Mouse (Mus musculus): Measurements from ENCODE around the gene Csnk2a1. TPM values are rescaled to one million over a fixed set of nuclear protein-coding genes. Genes with fewer than 3 reads are reported as not detected.
A peak's percentile ranks its signal among the peaks of the same experiment; 100 is the strongest.
"Not testable (repeated sequence)": the region's sequence is repeated elsewhere in the genome, so short reads cannot be mapped to it uniquely, and the experiment has no call there.

The Csnk2a1 gene
- total and polyA plus RNA-seq, 2 experiments from 2014 or later, result 112 to 219 TPM

DNA sequence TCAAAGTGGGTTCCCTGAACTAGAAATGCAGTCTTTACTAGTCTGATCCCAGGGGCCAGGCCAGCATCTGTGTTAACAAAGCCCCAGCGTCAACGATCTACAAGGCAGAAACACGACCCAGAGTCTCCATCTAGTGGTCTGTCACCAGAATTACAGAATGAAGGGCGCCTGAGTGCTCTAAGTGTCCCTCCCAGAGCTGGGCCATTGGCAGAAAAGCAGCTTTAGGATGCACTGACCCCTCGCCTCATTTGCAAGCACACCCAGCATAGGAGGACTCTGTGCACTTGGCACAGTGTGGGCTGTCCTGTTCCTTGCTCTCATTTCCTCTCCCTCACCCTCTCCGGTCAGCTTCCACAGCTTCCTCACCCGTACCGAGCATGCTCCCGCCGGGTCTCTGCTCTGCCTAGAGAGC is 29.3 kb upstream of the Csnk2a1 start:
- ATAC-seq (peak; percentile 92), DNase-seq (peak; percentile 90)
- peak; percentile 93 for TF ChIP-seq CTCF (IDR thresholded peaks at IDR 0.05; ENCODE audit: low read depth)
- H3K9ac ChIP-seq, result no peak overlapping the region
- no peaks in the 10 kb centered on the region for H3K9me3 ChIP-seq (ENCODE audit: low read length)
- WGBS, result 48% methylated on average over 10 of the region's 10 CpGs
- H3K36me3 ChIP-seq (ENCODE audit: insufficient read depth), result no peaks in the 10 kb centered on the region
- H3K27me3 ChIP-seq (ENCODE audit: insufficient read depth, low read length), result no peaks in the 10 kb centered on the region
- no peak overlapping the region for H3K4me2 ChIP-seq (ENCODE audit: low read depth)
- H3K27ac ChIP-seq (ENCODE audit: low read depth, low read length), result no peak overlapping the region
- H3K4me1 ChIP-seq (ENCODE audit: insufficient read depth), result no peaks in the 10 kb centered on the region
- H3K4me3 ChIP-seq (ENCODE audit: low read depth, low read length), result no peak overlapping the region

DNA sequence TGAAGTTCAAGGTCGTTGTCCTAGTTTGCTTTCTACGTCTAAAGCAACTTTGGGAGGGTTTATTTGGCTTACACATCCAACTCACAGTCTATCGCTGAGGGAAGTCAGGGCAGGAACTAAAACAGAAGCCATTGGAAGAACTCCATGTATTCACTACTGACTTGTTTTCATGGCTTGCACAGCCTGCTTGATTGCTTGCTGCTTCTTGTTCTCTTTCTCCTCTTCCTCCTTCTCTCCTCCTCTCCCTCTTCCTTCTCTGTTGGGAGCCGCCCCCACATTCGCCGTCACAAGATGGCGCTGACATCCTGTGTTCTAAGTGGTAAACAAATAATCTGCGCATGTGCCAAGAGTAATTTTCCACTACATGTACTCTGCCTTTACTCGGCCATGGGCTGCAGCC is 20.5 kb upstream of the Csnk2a1 start:
- H3K4me1 ChIP-seq (ENCODE audit: insufficient read depth); H3K9me3 ChIP-seq (ENCODE audit: low read length); H3K4me2 ChIP-seq (ENCODE audit: low read depth); H3K36me3 ChIP-seq (ENCODE audit: insufficient read depth); H3K27me3 ChIP-seq (ENCODE audit: insufficient read depth, low read length); DNase-seq; H3K4me3 ChIP-seq (ENCODE audit: low read depth, low read length); H3K27ac ChIP-seq (ENCODE audit: low read depth, low read length); H3K9ac ChIP-seq; ATAC-seq: not testable (repeated sequence)
- 91% methylated on average over 7 of the region's 9 CpGs for whole genome bisulfite sequencing

- Histone ChIP-seq H3K36me3 (ENCODE audit: insufficient read depth) (no peaks in the 10 kb centered on the region), H3K27ac (ENCODE audit: low read depth, low read length) (no peak overlapping the region), H3K4me3 (ENCODE audit: low read depth, low read length) (no peak overlapping the region), H3K4me2 (ENCODE audit: low read depth) (no peak overlapping the region), H3K4me1 (ENCODE audit: insufficient read depth) (no peaks in the 10 kb centered on the region), H3K9me3 (ENCODE audit: low read length) (no peaks in the 10 kb centered on the region), H3K9ac (no peak overlapping the region), H3K27me3 (ENCODE audit: insufficient read depth, low read length) (no peaks in the 10 kb centered on the region)
- DNase-seq, result no peak
- TF ChIP-seq CTCF (IDR thresholded peaks at IDR 0.05; ENCODE audit: low read depth), result no peak
- no peak for ATAC-seq
- WGBS, result 78% methylated on average over 3 of the region's 3 CpGs
Measured at GRCm38 (mm10) chr2:152211871-152212270, 14.8 kb upstream of the Csnk2a1 start.

DNA sequence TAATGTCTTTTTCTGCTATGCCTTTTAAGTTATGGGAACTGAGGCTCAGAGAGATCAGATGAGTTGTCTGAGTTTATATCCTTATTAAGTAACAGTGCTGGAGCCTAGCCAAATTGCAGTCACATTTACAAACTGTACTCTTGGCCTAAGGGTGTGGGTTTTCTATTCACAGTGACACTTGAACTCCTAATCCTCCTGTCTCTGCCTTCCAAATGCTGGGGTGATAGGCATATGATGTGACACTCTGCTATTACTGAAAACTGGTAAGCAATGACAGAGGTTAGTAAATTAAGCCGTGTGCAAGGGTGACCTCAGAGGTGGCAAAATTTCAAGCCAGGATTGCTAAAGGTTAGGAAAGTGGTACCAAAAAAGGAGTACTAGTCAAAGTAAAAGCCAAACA is 9.7 kb upstream of the Csnk2a1 start:
- Histone ChIP-seq H3K9me3 (ENCODE audit: low read length) (no peaks in the 10 kb centered on the region), H3K9ac (no peak overlapping the region), H3K27me3 (ENCODE audit: insufficient read depth, low read length) (no peaks in the 10 kb centered on the region), H3K4me2 (ENCODE audit: low read depth) (no peak overlapping the region), H3K36me3 (ENCODE audit: insufficient read depth) (no peaks in the 10 kb centered on the region), H3K27ac (ENCODE audit: low read depth, low read length) (no peak overlapping the region), H3K4me1 (ENCODE audit: insufficient read depth) (no peaks in the 10 kb centered on the region), H3K4me3 (ENCODE audit: low read depth, low read length) (no peak overlapping the region)
- no peak for DNase-seq
- TF ChIP-seq CTCF (IDR thresholded peaks at IDR 0.05; ENCODE audit: low read depth), result no peak
- WGBS, result 41% methylated on average over 1 of the region's 1 CpGs
- ATAC-seq, result no peak

GRCm38 (mm10) chr2:152223521-152224300 is 2.9 kb upstream of the Csnk2a1 start:
- Histone ChIP-seq H3K4me3 (ENCODE audit: low read depth, low read length) (no peak overlapping the region), H3K36me3 (ENCODE audit: insufficient read depth) (no peaks in the 10 kb centered on the region)
- DNase-seq, result no peak

GRCm38 (mm10) chr2:152225536-152225935 is 1.1 kb upstream of the Csnk2a1 start:
- Histone ChIP-seq H3K27ac (ENCODE audit: low read depth, low read length) (no peak overlapping the region), H3K4me2 (ENCODE audit: low read depth) (no peak overlapping the region), H3K4me1 (ENCODE audit: insufficient read depth) (peaks cover 12% of the 10 kb centered on the region), H3K27me3 (ENCODE audit: insufficient read depth, low read length) (no peaks in the 10 kb centered on the region), H3K4me3 (ENCODE audit: low read depth, low read length) (no peak overlapping the region), H3K9ac (no peak overlapping the region), H3K9me3 (ENCODE audit: low read length) (no peaks in the 10 kb centered on the region), H3K36me3 (ENCODE audit: insufficient read depth) (no peaks in the 10 kb centered on the region)
- DNase-seq (no peak), ATAC-seq (no peak)
- no peak for TF ChIP-seq CTCF (IDR thresholded peaks at IDR 0.05; ENCODE audit: low read depth)
- WGBS, result 82% methylated on average over 7 of the region's 7 CpGs

More at GRCm38 (mm10) chr2:152223521-152224300, 2.9 kb upstream of the Csnk2a1 start:
- Histone ChIP-seq H3K9me3 (ENCODE audit: low read length) (no peaks in the 10 kb centered on the region), H3K4me1 (ENCODE audit: insufficient read depth) (peaks cover 12% of the 10 kb centered on the region), H3K4me2 (ENCODE audit: low read depth) (no peak overlapping the region), H3K27me3 (ENCODE audit: insufficient read depth, low read length) (no peaks in the 10 kb centered on the region), H3K9ac (no peak overlapping the region), H3K27ac (ENCODE audit: low read depth, low read length) (no peak overlapping the region)
- whole genome bisulfite sequencing, result 63% methylated on average over 8 of the region's 8 CpGs
- ATAC-seq, result no peak
- TF ChIP-seq CTCF (IDR thresholded peaks at IDR 0.05; ENCODE audit: low read depth), result no peak

GRCm38 (mm10) chr2:152227051-152227481 is 427 bp downstream of the Csnk2a1 start:
- Histone ChIP-seq H3K27me3 (ENCODE audit: insufficient read depth, low read length) (no peaks in the 10 kb centered on the region), H3K9me3 (ENCODE audit: low read length) (no peaks in the 10 kb centered on the region), H3K36me3 (ENCODE audit: insufficient read depth) (no peaks in the 10 kb centered on the region), H3K4me3 (ENCODE audit: low read depth, low read length) (peak overlapping the region; percentile 96), H3K27ac (ENCODE audit: low read depth, low read length) (peak overlapping the region; percentile 98), H3K9ac (peak overlapping the region; percentile 99), H3K4me1 (ENCODE audit: insufficient read depth) (peaks cover 12% of the 10 kb centered on the region), H3K4me2 (ENCODE audit: low read depth) (peak overlapping the region; percentile 73)
- ATAC-seq (peak; percentile 77), DNase-seq (peak; percentile 76)
- under 1% methylated on average over 35 of the region's 38 CpGs for WGBS
- no peak for TF ChIP-seq CTCF (IDR thresholded peaks at IDR 0.05; ENCODE audit: low read depth)
